Mouse (Mus musculus) central nervous system, embryonic 18 days (tissue): Measurements from ENCODE around the gene Cchcr1. TPM values are rescaled to one million over a fixed set of nuclear protein-coding genes. Genes with fewer than 3 reads are reported as not detected.

Experiments
- polyA plus RNA-seq: library from polyadenylated mRNA; depleted of rRNA; stranded (reverse); fragments of >200 nt; gene quantifications from 2 replicates; pipeline ENCODE4 v1.2.3, GENCODE M21; 2012; rRNA removed

The Cchcr1 gene
- 9.8 and 10.1 TPM in 2 replicates for polyA plus RNA-seq

GRCm38 (mm10) chr17:35516652-35517500 is at the start of gene Cchcr1, which contains the start of gene Tcf19:
Cchcr1 (plus strand) TSS chr17:35517100.
Tcf19 (minus strand) TSS chr17:35516824.

GRCm38 (mm10) chr17:35469842-35470751 is 46.8 kb upstream of the Cchcr1 start, which contains the start of gene H2-Q10:
H2-Q10 (plus strand) TSS chr17:35470089.

GRCm38 (mm10) chr17:35505776-35506175 is 11.1 kb upstream of the Cchcr1 start, which contains the start of gene Pou5f1:
Pou5f1 (plus strand) TSS chr17:35506018.

GRCm38 (mm10) chr17:35532901-35533300 is 16.0 kb downstream of the Cchcr1 start, which contains the start of gene Psors1c2:
Psors1c2 (plus strand) TSS chr17:35533201.

GRCm38 (mm10) chr17:35551881-35552414 is 35.0 kb downstream of the Cchcr1 start, which contains the start of gene Cdsn:
Cdsn (plus strand) TSS chr17:35552128.

GRCm38 (mm10) chr17:35567150-35567549 is 50.2 kb downstream of the Cchcr1 start, which contains the start of gene 2300002M23Rik:
2300002M23Rik (plus strand) TSS chr17:35567450.

Other genes starting within 250 kb of the Cchcr1 start
- gene H2-Q1, start 196.7 kb upstream of the Cchcr1 start, polyA plus RNA-seq = 0.27 and 0.48 TPM in 2 replicates
- gene H2-Q2, start 174.9 kb upstream of the Cchcr1 start, polyA plus RNA-seq = 7.8 and 8.7 TPM in 2 replicates
- gene H2-Q4, start 137.5 kb upstream of the Cchcr1 start, polyA plus RNA-seq = 3.3 and 3.5 TPM in 2 replicates
- 1.0 and 1.2 TPM in 2 replicates for gene H2-Q6, start 92.2 kb upstream of the Cchcr1 start, polyA plus RNA-seq
- gene H2-Q7, start 77.9 kb upstream of the Cchcr1 start, polyA plus RNA-seq = 3.6 and 4.1 TPM in 2 replicates
- gene H2-Q10, start 47.0 kb upstream of the Cchcr1 start, polyA plus RNA-seq = 0.47 and 0.52 TPM in 2 replicates
- 0.12 TPM in 1 of 2 replicates, not detected in the other for gene Pou5f1, start 11.1 kb upstream of the Cchcr1 start, polyA plus RNA-seq
- 11.8 and 14.8 TPM in 2 replicates for gene Tcf19, start 276 bp upstream of the Cchcr1 start, polyA plus RNA-seq
- gene Psors1c2, start 16.1 kb downstream of the Cchcr1 start, polyA plus RNA-seq = 0.32 and 0.75 TPM in 2 replicates
- 0.07 and 1.2 TPM in 2 replicates for gene Cdsn, start 35.0 kb downstream of the Cchcr1 start, polyA plus RNA-seq
- 0.05 and 0.09 TPM in 2 replicates for gene 2300002M23Rik, start 50.4 kb downstream of the Cchcr1 start, polyA plus RNA-seq
- not detected in 2 replicates for gene Sfta2, start 84.4 kb downstream of the Cchcr1 start, polyA plus RNA-seq
- 0.10 TPM in 1 of 2 replicates, not detected in the other for gene Gm9573, start 109.5 kb downstream of the Cchcr1 start, polyA plus RNA-seq
- 0.04 TPM in 1 of 2 replicates, not detected in the other for gene Mucl3, start 126.6 kb downstream of the Cchcr1 start, polyA plus RNA-seq
- 37.5 and 41.5 TPM in 2 replicates for gene Vars2, start 150.5 kb downstream of the Cchcr1 start, polyA plus RNA-seq
- 28.6 and 29.1 TPM in 2 replicates for gene Gtf2h4, start 156.6 kb downstream of the Cchcr1 start, polyA plus RNA-seq
- 45.4 and 45.8 TPM in 2 replicates for gene Ddr1, start 187.5 kb downstream of the Cchcr1 start, polyA plus RNA-seq